Mouse (Mus musculus) MN1 (cell line): ENCODE data around the gene Gli3.

Experiments used
- DNase-seq: peaks from one replicate; pipeline ENCODE4 v3.0.0-alpha.2; 2016; ENCODE audit warnings: low spot score

Gli3 gene

GRCm38 (mm10) chr13:15495820-15496219 is 32.8 kb downstream of the Gli3 start:
- no peak for DNase-seq

DNA sequence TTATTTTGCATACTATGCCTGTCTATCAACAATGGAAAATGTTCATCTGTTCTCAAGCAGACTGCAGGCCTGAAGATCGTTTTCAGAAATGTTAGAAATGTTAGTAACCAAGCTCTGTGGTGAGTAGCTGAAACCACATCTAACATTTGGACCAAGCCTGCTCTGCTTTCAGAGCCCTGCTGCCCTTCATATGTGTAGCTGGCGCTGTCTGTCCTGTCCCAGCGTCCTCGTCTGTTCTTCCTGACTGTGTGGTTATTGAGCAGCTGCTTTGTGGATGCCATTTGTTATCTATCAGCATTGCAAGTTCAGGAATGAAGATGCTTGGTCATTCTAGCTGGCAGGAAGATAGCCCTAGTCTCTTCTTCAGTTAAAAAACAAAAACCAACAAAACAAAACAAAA is 35.3 kb downstream of the Gli3 start:
- no peak for DNase-seq

- DNase-seq = no peak
These were observed 47.9 kb downstream of the Gli3 start for GRCm38 (mm10) chr13:15510925-15511324.

DNA sequence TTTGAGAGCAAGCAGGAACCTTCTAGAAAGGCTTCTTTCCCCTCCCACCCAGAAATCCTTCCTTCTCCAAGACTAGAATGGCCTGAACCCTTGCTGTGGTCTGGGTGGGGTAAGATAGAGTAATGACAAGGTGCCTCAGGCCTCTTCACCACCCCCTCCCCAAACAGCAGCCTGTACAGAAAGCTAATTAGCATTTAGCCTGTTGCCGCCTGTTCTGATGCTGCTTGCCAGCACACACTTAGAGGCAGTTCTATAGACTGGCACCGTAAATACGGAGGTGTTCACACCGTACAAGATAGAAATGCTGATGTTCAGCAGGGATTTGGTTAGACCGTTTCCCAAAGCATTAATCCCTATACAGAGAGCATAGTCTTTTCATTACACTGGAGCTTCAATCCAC is 50.1 kb downstream of the Gli3 start:
- no peak for DNase-seq

DNA sequence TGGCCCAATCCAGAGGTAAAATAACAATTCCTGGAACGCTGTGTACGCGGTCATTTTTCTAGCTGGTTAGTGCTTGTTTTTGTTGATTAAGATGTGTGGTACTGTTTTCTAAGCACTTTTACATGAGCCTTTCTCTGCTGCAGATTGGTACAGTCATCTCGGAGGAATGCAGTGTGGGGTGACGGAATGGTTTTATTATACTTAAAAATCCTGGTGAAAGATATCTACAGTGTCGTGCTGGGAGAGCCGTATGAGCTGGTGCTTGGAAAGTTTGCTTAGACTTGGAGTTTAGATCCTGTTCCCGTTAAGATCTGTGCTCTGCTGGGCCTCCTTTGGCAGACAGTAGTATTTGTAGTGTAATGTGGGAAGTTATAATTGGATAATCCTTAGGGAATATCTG is 51.0 kb downstream of the Gli3 start:
- no peak for DNase-seq

DNA sequence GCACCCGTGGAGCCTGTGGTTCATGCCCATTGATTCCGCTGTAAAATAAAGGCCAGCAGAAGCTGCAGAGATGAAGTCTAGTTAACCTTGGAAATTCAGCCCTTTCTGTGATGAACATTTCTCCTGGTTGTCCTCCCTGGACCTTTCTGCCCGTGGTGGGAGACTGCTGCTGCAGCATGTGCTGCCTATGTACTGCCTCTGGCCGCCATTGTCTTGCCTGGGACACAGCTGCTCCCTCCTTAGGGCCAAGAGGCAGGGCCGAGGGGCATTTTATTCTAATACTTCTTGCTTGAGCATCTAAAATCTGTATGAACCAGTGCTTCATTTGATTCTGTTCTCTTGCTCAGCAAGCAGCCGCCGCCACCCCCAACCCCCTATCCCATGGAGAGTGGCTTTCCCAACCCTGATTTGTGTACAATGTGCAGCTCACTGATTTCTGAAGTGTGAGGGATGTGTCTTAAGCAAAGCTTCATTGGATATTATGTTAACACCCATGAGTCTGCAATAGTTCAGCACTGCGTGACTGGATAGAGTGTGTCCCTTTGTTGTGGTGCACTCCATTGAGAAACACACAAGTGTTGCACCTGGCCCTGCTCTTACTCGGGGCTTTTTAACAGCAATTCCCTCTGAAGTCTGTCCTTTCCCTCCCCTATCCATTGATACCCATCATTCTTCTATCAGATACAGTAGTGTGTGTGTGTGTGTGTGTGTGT is 54.2 kb downstream of the Gli3 start:
- DNase-seq = no peak

- DNase-seq = no peak
These were observed 57.3 kb downstream of the Gli3 start for GRCm38 (mm10) chr13:15520353-15520752.

- DNase-seq = no peak
These were observed 59.1 kb downstream of the Gli3 start for GRCm38 (mm10) chr13:15522153-15522552.

DNA sequence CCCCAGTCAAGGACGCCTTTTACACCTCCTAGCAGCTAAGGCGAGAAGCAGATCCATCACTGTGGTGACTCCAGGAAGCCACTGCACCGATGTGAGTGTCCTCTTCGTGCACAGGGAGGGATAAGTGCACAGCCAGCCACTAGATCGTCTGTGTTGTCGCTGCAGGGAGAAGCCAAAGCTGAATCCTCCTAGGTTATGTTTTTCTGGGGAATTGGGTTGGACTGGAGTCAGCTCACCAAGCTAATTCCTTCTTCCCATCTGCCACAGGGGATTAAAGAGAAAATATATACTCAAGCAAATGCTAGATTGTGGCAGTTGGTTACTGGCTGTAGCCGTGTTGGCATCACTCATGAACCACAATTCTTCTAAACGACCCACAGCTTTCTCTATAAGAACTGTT is 61.2 kb downstream of the Gli3 start:
- DNase-seq = no peak

GRCm38 (mm10) chr13:15526691-15527090 is 63.7 kb downstream of the Gli3 start:
- no peak for DNase-seq

DNA sequence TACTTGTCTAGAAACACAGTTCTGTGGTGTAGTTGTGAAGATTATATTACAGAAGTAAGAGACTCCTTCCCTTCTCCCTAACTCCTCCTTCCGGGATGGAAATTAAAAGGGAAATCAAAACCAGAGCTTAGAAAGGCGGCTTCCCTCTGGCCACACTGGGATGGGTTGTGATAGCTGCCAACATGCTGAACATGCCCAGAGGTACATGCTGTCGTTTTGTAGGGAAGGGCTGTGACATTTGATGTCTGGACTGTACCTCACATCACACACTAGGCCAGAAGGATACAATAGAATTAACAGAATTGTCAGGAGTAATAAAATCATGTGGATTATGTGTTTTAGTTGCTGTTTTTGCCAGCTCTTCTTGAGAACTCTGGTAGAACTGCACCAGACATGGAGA is 68.5 kb downstream of the Gli3 start:
- no peak for DNase-seq

DNA sequence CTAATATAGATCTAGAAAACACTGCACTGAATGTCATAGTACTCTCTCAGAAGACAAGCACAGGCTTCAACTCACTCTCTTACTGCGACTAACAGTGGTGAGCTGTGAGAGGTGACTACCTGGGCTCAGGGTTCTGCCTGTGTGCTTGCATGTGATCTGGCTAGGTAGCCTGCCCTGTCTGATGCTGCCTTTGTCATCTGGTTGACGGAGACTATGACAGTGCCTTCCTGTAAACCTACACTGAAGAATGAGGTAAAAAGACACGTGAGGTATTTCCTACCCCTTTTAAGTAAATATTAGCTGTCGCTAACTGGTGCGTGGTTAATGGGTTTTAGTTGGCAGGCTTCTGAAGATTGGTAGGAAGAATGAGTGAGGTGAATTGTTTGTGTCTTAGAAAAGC is 74.2 kb downstream of the Gli3 start:
- no peak for DNase-seq

DNA sequence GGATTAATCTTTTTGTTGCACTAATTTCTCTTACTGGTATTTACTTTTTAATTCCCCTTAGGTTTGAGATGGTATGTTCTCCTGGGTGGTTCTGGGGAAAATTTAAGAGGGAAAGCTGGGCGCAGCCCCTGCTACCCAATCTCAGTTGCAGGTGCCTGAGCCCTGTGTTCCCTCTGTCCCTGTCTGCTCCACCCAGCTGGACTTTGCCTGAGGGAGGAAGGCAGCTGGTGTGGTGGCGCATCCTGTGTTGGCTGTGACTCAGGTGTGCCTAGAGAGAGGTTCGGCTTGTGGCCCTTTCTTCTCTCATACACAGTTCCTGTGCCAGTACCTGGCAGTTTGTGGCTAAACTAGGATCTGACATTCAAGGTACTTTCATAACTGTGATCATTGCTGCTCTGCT is 74.6 kb downstream of the Gli3 start:
- DNase-seq = no peak

- no peak for DNase-seq
These were observed 75.4 kb downstream of the Gli3 start for GRCm38 (mm10) chr13:15538389-15538788.

- DNase-seq = no peak
These were observed 79.0 kb downstream of the Gli3 start for GRCm38 (mm10) chr13:15542053-15542452.

DNA sequence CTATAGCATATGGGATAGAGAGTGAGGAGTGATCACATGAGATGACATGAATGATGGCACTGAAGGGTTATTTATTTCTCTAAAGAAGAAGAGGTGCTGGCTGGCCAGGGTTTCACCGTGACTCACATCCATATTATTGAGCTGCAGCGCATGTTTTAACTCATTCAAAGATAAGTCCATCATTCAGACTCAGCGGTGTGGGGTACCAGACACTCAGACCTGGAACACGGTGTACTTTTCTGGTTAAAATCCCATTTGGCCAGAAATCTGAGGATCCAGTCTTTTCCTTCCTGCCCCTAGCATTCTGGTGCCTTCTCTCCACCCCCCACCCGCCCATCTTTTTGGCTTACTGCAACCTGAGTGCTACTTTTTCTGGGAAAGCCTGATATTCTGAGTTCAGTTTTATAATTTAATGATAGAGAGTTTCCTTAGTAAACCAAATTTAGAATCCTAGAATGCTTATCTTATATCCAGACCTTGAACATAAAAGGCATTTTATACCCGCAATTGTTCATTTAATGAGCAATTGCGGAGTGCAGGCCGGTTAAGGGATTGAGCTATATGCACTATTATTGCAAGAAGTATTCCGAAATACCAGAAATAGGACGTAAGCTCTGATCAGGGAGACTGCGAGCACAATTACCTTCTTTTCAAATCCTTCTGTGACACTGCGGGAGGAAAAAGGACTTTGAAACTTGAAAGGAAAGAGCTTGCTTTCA is 80.3 kb downstream of the Gli3 start:
- no peak for DNase-seq

- DNase-seq = no peak
These were observed 81.0 kb downstream of the Gli3 start for GRCm38 (mm10) chr13:15543888-15544640.

GRCm38 (mm10) chr13:15545346-15545896 is 82.4 kb downstream of the Gli3 start:
- DNase-seq = no peak

- DNase-seq = no peak
These were observed 83.2 kb downstream of the Gli3 start for GRCm38 (mm10) chr13:15546258-15546657.

DNA sequence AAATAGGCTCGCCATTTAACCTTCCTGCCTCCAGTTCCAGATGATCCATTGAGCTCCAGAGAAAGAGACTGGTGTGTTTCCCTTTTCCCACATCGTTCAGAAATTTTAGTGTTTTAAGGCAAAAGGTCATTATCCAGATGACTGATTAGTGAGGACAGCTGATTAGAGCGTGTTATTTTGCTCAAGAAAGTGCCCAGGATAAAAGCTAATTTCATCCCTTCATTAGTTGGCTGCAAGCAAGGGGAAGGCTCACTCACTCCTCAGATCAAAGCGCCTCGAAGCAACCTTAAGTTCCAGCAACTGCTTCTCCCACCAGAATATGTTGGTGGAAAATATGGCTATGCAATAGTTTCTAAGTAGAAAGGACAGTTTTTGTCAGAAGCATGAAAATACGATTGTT is 86.4 kb downstream of the Gli3 start:
- no peak for DNase-seq

DNA sequence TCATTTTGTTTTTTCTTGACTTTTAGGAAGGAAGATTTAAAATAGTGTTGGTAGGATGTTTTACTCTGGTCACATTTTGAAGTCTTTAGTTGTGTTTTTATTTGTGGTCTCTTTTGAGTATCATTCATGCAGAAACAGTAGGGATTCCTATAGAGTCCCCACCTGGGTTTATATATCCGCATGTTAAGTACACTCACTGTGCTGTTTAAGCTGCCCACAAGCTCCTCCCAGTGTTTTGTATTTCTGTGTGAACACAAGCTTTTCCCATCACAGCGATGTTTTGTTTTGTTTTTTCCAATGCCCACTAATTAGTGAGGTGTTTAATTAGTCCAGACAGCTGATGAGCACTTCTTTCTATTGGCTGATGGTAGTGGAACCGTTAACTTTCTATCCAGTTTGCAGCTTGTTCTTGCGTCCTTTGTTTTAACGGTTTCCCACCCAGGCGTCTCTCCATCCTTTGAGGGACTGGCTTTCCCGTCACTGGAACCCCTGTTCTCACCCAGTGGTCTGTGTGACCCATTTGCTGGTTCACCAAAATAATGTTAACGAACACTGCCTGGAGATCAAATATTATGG is 87.1 kb downstream of the Gli3 start:
- no peak for DNase-seq

DNA sequence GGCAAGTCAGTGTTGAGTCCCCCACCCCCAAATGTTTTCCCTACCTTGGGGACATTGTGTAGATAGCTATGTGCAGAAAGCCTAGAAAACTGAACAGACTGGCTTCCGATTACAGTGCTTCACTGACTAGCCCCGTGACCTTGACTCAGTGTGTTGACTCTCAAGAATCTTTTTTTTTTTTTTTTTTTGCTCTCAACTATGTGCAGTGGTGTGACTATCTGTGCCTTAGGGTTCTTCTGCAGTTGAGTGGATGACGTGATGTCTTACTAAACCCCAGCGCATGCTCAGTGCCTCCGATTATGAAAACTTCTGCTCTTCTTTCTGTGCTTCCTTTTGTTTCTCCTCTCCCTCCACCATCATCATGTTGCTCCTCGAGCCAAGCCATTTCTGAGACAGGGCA is 87.7 kb downstream of the Gli3 start:
- no peak for DNase-seq
